ENCODE assay signal across 8 mouse cellular contexts in the genomic region with DNA sequence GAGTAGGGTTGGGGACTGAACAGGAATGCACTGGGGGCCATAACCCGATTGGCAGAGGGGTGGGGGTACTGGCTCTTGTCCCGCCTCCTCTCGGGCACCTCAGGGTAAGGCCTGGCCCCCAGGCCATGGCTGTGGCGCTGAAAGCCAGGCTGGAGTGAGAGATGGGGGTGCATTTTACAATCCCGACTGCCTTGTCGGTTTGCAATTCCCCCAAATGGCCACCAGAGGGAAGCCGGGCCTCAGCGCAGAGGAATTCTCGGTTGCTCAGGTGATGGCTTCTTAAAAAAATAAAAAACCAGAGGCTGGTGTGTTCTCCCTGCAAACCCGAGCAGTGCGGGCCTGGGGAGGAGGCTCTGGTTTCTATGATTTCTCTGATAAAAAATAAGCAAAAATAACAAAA. TPM values are rescaled to one million over a fixed set of nuclear protein-coding genes. Genes with fewer than 3 reads are reported as not detected.
DNase-seq lines count a peak whose midpoint lies in the region; ATAC-seq lines count a peak whose summit lies in the region.
"Had no signal": no experiment of that assay in that cellular context is flagged by ENCODE, and none has a peak within 500 bp of the region (broad histone marks: within the 10 kb centered on the region; RNA-seq: fewer than 3 reads in every experiment).

No protein-coding gene starts in this region.

- no peaks in the 10 kb centered on the region for H3K36me3 ChIP-seq in midbrain, embryonic 14.5 days (ENCODE audit: control insufficient read depth, insufficient read depth, low read length)
- H3K36me3 ChIP-seq in midbrain, embryonic 16.5 days (ENCODE audit: control insufficient read depth, insufficient read depth, low read length), result no peaks in the 10 kb centered on the region

- H3K27ac ChIP-seq in midbrain, embryonic 14.5 days (replicated peaks; ENCODE audit: low read depth, low read length), result no peak overlapping the region
- H3K27ac ChIP-seq in midbrain, embryonic 16.5 days (ENCODE audit: low read length), result no peak overlapping the region

- peaks cover 24% of the 10 kb centered on the region for H3K27me3 ChIP-seq in midbrain, embryonic 14.5 days (ENCODE audit: control insufficient read depth, insufficient read depth, low read length)
- peaks cover 8% of the 10 kb centered on the region for H3K27me3 ChIP-seq in midbrain, embryonic 16.5 days (ENCODE audit: control insufficient read depth, insufficient read depth, low read depth, low read length)

- H3K9me3 ChIP-seq in midbrain, embryonic 14.5 days (ENCODE audit: control insufficient read depth, low read length), result no peaks in the 10 kb centered on the region
- H3K9me3 ChIP-seq in midbrain, embryonic 16.5 days (replicated peaks; ENCODE audit: control insufficient read depth, low read length, poor library complexity, severe bottlenecking), result no peaks in the 10 kb centered on the region

- DNase-seq in midbrain, embryonic 14.5 days, result peak; percentile 88
- peak; percentile 54 for DNase-seq in Muller cell, postnatal 12 days (ENCODE audit: inconsistent ontology term)
- DNase-seq in cerebellum, adult 11-12 months, result peak; percentile 71
- DNase-seq in heart, postnatal 36 days, result peak; percentile 48 to 57
- DNase-seq in lung, adult 18-20 months, result peak; percentile 46 to 55
- DNase-seq in skeletal muscle tissue, adult 2 months (ENCODE audit: low read depth, low spot score), result peak; percentile 53

- no peak overlapping the region for H3K9ac ChIP-seq in midbrain, embryonic 14.5 days (replicated peaks; ENCODE audit: low read length)
- H3K9ac ChIP-seq in midbrain, embryonic 16.5 days (ENCODE audit: low read depth, low read length), result no peak overlapping the region

- intact Hi-C loops in heart, postnatal 36 days (cut with DNase I), result no loop called here

- peaks cover 24% of the 10 kb centered on the region for H3K4me1 ChIP-seq in midbrain, embryonic 14.5 days (ENCODE audit: control insufficient read depth, insufficient read depth, low read length)
- peaks cover 9% of the 10 kb centered on the region for H3K4me1 ChIP-seq in midbrain, embryonic 16.5 days (ENCODE audit: control insufficient read depth, insufficient read depth, low read length)

- ATAC-seq in midbrain, embryonic 14.5 days (ENCODE audit: low FRiP score, low TSS enrichment), result no peak
- ATAC-seq in midbrain, embryonic 16.5 days, result no peak

- WGBS in midbrain, embryonic 14.5 days, result 5% methylated on average over 11 of the region's 11 CpGs
- WGBS in midbrain, embryonic 16.5 days, result 4% methylated on average over 11 of the region's 11 CpGs

- H3K4me2 ChIP-seq in midbrain, embryonic 14.5 days (ENCODE audit: low read length), result no peak overlapping the region
- H3K4me2 ChIP-seq in midbrain, embryonic 16.5 days (ENCODE audit: low read length), result no peak overlapping the region

- no peak overlapping the region for H3K4me3 ChIP-seq in midbrain, embryonic 14.5 days (replicated peaks; ENCODE audit: low read depth, low read length)
- no peak overlapping the region for H3K4me3 ChIP-seq in midbrain, embryonic 16.5 days (ENCODE audit: low read depth, low read length)
- H3K4me3 ChIP-seq: myocyte had no signal

RNA-seq across cellular contexts. Expression of gene Cd164l2, which starts 2.6 kb away (rescaled TPM):
- polyA plus RNA-seq in midbrain, embryonic 14.5 days (2014; fragmentation: Nextera tagmentation; extraction: Ambion mirVana), result 0.95 and 2.9 TPM in 2 replicates
- 3.8 and 4.1 TPM in 2 replicates for polyA plus RNA-seq in midbrain, embryonic 16.5 days (2015; fragmentation: Nextera tagmentation; extraction: Ambion mirVana)
- total RNA-seq in heart, postnatal 36 days (2021), result under 1 TPM in 1 of 2 experiments, not detected in 1; 0.51 TPM

RNA-seq across cellular contexts. Expression of gene Gpr3, which starts 3.0 kb away (rescaled TPM):
- polyA plus RNA-seq in midbrain, embryonic 14.5 days (2014; fragmentation: Nextera tagmentation; extraction: Ambion mirVana), result 1.3 and 2.4 TPM in 2 replicates
- 1.5 and 2.0 TPM in 2 replicates for polyA plus RNA-seq in midbrain, embryonic 16.5 days (2015; fragmentation: Nextera tagmentation; extraction: Ambion mirVana)
- under 1 TPM in 1 of 2 experiments, not detected in 1; 0.16 TPM for total RNA-seq in heart, postnatal 36 days (2021)

RNA-seq across cellular contexts. Expression of gene Map3k6, which starts 31.3 kb away (rescaled TPM):
- 0.92 and 1.9 TPM in 2 replicates for polyA plus RNA-seq in midbrain, embryonic 14.5 days (2014; fragmentation: Nextera tagmentation; extraction: Ambion mirVana)
- 2.8 TPM in 2 replicates for polyA plus RNA-seq in midbrain, embryonic 16.5 days (2015; fragmentation: Nextera tagmentation; extraction: Ambion mirVana)
- total RNA-seq in heart, postnatal 36 days (2021), result 10 to 100 TPM; 15.5 to 20.1 TPM

RNA-seq across cellular contexts. Expression of gene Sytl1, which starts 53.5 kb away (rescaled TPM):
- 0.25 and 0.31 TPM in 2 replicates for polyA plus RNA-seq in midbrain, embryonic 14.5 days (2014; fragmentation: Nextera tagmentation; extraction: Ambion mirVana)
- polyA plus RNA-seq in midbrain, embryonic 16.5 days (2015; fragmentation: Nextera tagmentation; extraction: Ambion mirVana), result 0.16 and 0.25 TPM in 2 replicates
- 1 to 10 TPM in 1 of 2 experiments, under 1 TPM in 1; 0.50 to 1.5 TPM for total RNA-seq in heart, postnatal 36 days (2021)
